28 mouse cellular contexts compared by ENCODE assay signal in genomic region chr17:45727983-45728723, GRCm38 (mm10). TPM values are rescaled to one million over a fixed set of nuclear protein-coding genes. Genes with fewer than 3 reads are reported as not detected.
A peak's percentile ranks its signal among the peaks of the same experiment; 100 is the strongest.
DNase-seq lines count a peak whose midpoint lies in the region; ATAC-seq and TF ChIP-seq lines count a peak whose summit lies in the region.
"Had no signal": no experiment of that assay in that cellular context is flagged by ENCODE, and none has a peak within 500 bp of the region (broad histone marks: within the 10 kb centered on the region; RNA-seq: fewer than 3 reads in every experiment).

No protein-coding gene starts in this region.

- no peak overlapping the region for H3K4me3 ChIP-seq in gastrocnemius, adult 2 months
- no peak overlapping the region for H3K4me3 ChIP-seq in hindbrain, embryonic 10.5 days
- no peak overlapping the region for H3K4me3 ChIP-seq in hindbrain, embryonic 12.5 days
- no peak overlapping the region for H3K4me3 ChIP-seq in embryonic facial prominence, embryonic 10.5 days
- no peak overlapping the region for H3K4me3 ChIP-seq in embryonic facial prominence, embryonic 13.5 days
- H3K4me3 ChIP-seq: forebrain, embryonic 12.5 days; hindbrain, embryonic 15.5 days; layer of hippocampus, adult 2 months; limb, embryonic 15.5 days had no signal

- no peak for TF ChIP-seq CTCF in gastrocnemius, adult 2 months (IDR thresholded peaks at IDR 0.05)

- 59% methylated on average over 8 of the region's 8 CpGs for WGBS in hindbrain, embryonic 10.5 days
- 56% methylated on average over 8 of the region's 8 CpGs for WGBS in hindbrain, embryonic 12.5 days
- 53% methylated on average over 8 of the region's 8 CpGs for WGBS in embryonic facial prominence, embryonic 10.5 days
- WGBS in embryonic facial prominence, embryonic 13.5 days: 47% methylated on average over 8 of the region's 8 CpGs

- no peaks in the 10 kb centered on the region for H3K36me3 ChIP-seq in hindbrain, embryonic 10.5 days
- H3K36me3 ChIP-seq in hindbrain, embryonic 12.5 days: no peaks in the 10 kb centered on the region
- H3K36me3 ChIP-seq in embryonic facial prominence, embryonic 10.5 days (replicated peaks): no peaks in the 10 kb centered on the region
- H3K36me3 ChIP-seq in embryonic facial prominence, embryonic 13.5 days: no peaks in the 10 kb centered on the region
- H3K36me3 ChIP-seq: forebrain, embryonic 12.5 days; hindbrain, embryonic 15.5 days; limb, embryonic 15.5 days had no signal

- intact Hi-C loops in gastrocnemius, adult 2 months (cut with DNase I): no loop called here

- H3K9ac ChIP-seq in hindbrain, embryonic 12.5 days: no peak overlapping the region
- H3K9ac ChIP-seq in embryonic facial prominence, embryonic 13.5 days: 0 out of 2 replicates have a peak overlapping the region, but pooled peaks have one; percentile 11
- H3K9ac ChIP-seq: forebrain, embryonic 12.5 days; hindbrain, embryonic 15.5 days; limb, embryonic 15.5 days had no signal

- peak; percentile 78 for DNase-seq in gastrocnemius, adult 2 months
- no peak for DNase-seq in gastrocnemius, postnatal 10 days
- no peak for DNase-seq in hindbrain, embryonic 10.5 days (ENCODE audit: low spot score)
- no peak for DNase-seq in embryonic facial prominence, embryonic 10.5 days (ENCODE audit: low spot score)
- DNase-seq in urinary bladder, postnatal 36 days (ENCODE audit: low spot score in 2 of 2): no peak
- DNase-seq: adrenal gland, adult 8-10 months; cerebellum, adult 2 months; cerebellum, postnatal 25 days; kidney, adult 9 months; kidney, postnatal 14 days; layer of hippocampus, postnatal 36 days; lung, postnatal 4 days had no signal

- peaks cover 64% of the 10 kb centered on the region for H3K4me1 ChIP-seq in hindbrain, embryonic 10.5 days (replicated peaks)
- peaks cover 10% of the 10 kb centered on the region for H3K4me1 ChIP-seq in hindbrain, embryonic 12.5 days
- H3K4me1 ChIP-seq in embryonic facial prominence, embryonic 10.5 days: peaks cover 80% of the 10 kb centered on the region
- H3K4me1 ChIP-seq in embryonic facial prominence, embryonic 13.5 days: peaks cover 13% of the 10 kb centered on the region

- no peaks in the 10 kb centered on the region for H3K9me3 ChIP-seq in hindbrain, embryonic 10.5 days
- no peaks in the 10 kb centered on the region for H3K9me3 ChIP-seq in hindbrain, embryonic 12.5 days (replicated peaks)
- H3K9me3 ChIP-seq in embryonic facial prominence, embryonic 10.5 days: no peaks in the 10 kb centered on the region
- no peaks in the 10 kb centered on the region for H3K9me3 ChIP-seq in embryonic facial prominence, embryonic 13.5 days
- H3K9me3 ChIP-seq: forebrain, embryonic 12.5 days; hindbrain, embryonic 15.5 days; limb, embryonic 15.5 days had no signal

- no peak for ATAC-seq in hindbrain, embryonic 12.5 days (ENCODE audit: low FRiP score)
- no peak for ATAC-seq in embryonic facial prominence, embryonic 13.5 days (ENCODE audit: insufficient number of reproducible peaks, insufficient read depth, low FRiP score, low TSS enrichment, low read depth)

- no peak overlapping the region for H3K4me2 ChIP-seq in hindbrain, embryonic 12.5 days (replicated peaks)
- no peak overlapping the region for H3K4me2 ChIP-seq in embryonic facial prominence, embryonic 13.5 days
- H3K4me2 ChIP-seq: forebrain, embryonic 12.5 days; hindbrain, embryonic 15.5 days; limb, embryonic 15.5 days had no signal

- H3K27ac ChIP-seq in gastrocnemius, adult 2 months: peak overlapping the region; percentile 90
- 0 out of 2 replicates have a peak overlapping the region, but pooled peaks have one; percentile 19 for H3K27ac ChIP-seq in hindbrain, embryonic 10.5 days
- H3K27ac ChIP-seq in hindbrain, embryonic 12.5 days: no peak overlapping the region
- H3K27ac ChIP-seq in embryonic facial prominence, embryonic 10.5 days (replicated peaks): peak overlapping the region; percentile 60; the same call in 1 of the 2 replicates
- H3K27ac ChIP-seq in embryonic facial prominence, embryonic 13.5 days: no peak overlapping the region
- H3K27ac ChIP-seq: forebrain, embryonic 12.5 days; hindbrain, embryonic 15.5 days; layer of hippocampus, adult 2 months; limb, embryonic 15.5 days had no signal

- H3K27me3 ChIP-seq in hindbrain, embryonic 10.5 days (ENCODE audit: insufficient read depth, poor library complexity, severe bottlenecking): peaks cover 28% of the 10 kb centered on the region
- peaks cover 15% of the 10 kb centered on the region for H3K27me3 ChIP-seq in hindbrain, embryonic 12.5 days
- H3K27me3 ChIP-seq in embryonic facial prominence, embryonic 10.5 days (replicated peaks; ENCODE audit: low read depth, poor library complexity, severe bottlenecking): peaks cover 21% of the 10 kb centered on the region
- peaks cover 9% of the 10 kb centered on the region for H3K27me3 ChIP-seq in embryonic facial prominence, embryonic 13.5 days
- H3K27me3 ChIP-seq: hindbrain, embryonic 15.5 days had no signal

RNA-seq across cellular contexts. Expression of gene 1600014C23Rik, which starts 5.5 kb away (rescaled TPM):
- total RNA-seq in gastrocnemius, adult 2 months (2021): under 1 TPM in 1 of 2 experiments, not detected in 1; 0.50 TPM
- total RNA-seq in gastrocnemius, postnatal 10 days (2021): not detected
- 0.58 and 0.67 TPM in 2 replicates for polyA plus RNA-seq in hindbrain, embryonic 10.5 days (2016; fragmentation: Nextera tagmentation; extraction: Ambion mirVana)
- not detected in 2 replicates for polyA plus RNA-seq in hindbrain, embryonic 12.5 days (2016; fragmentation: Nextera tagmentation; extraction: Ambion mirVana)
- not detected in 2 replicates for polyA plus RNA-seq in embryonic facial prominence, embryonic 10.5 days (2016; fragmentation: Nextera tagmentation; extraction: Ambion mirVana)
- polyA plus RNA-seq in embryonic facial prominence, embryonic 13.5 days (2015; fragmentation: Nextera tagmentation; extraction: Ambion mirVana): not detected in 2 replicates
- total RNA-seq: adrenal gland, adult 8-10 months; layer of hippocampus, adult 2 months; layer of hippocampus, postnatal 36 days; left cerebral cortex, postnatal 10 days; midbrain, postnatal 0 days; neutrophil, adult 5-6 weeks had no signal
- polyA plus RNA-seq: C2C12; embryonic facial prominence, embryonic 11.5 days; intestine, embryonic 14.5 days; limb, embryonic 15.5 days; liver, embryonic 16.5 days; lung, embryonic 16.5 days; small intestine, adult 2 months; thymus, postnatal 0 days had no signal

RNA-seq across cellular contexts. Expression of gene Tmem63b, which starts 41.4 kb away (rescaled TPM):
- total RNA-seq in gastrocnemius, adult 2 months (2021): 10 to 100 TPM; 66.5 to 81.6 TPM
- 10 to 100 TPM; 55.0 to 58.2 TPM for total RNA-seq in gastrocnemius, postnatal 10 days (2021)
- 60.5 and 83.5 TPM in 2 replicates for polyA plus RNA-seq in hindbrain, embryonic 10.5 days (2016; fragmentation: Nextera tagmentation; extraction: Ambion mirVana)
- polyA plus RNA-seq in hindbrain, embryonic 12.5 days (2016; fragmentation: Nextera tagmentation; extraction: Ambion mirVana): 102 TPM in 2 replicates
- polyA plus RNA-seq in embryonic facial prominence, embryonic 10.5 days (2016; fragmentation: Nextera tagmentation; extraction: Ambion mirVana): 41.6 and 51.6 TPM in 2 replicates
- 38.0 and 42.4 TPM in 2 replicates for polyA plus RNA-seq in embryonic facial prominence, embryonic 13.5 days (2015; fragmentation: Nextera tagmentation; extraction: Ambion mirVana)

RNA-seq across cellular contexts. Expression of gene Mrpl14, which starts 42.0 kb away (rescaled TPM):
- 100 to 1,000 TPM in 1 of 2 experiments, 10 to 100 TPM in 1; 99.5 to 139 TPM for total RNA-seq in gastrocnemius, adult 2 months (2021)
- total RNA-seq in gastrocnemius, postnatal 10 days (2021): 10 to 100 TPM; 82.3 to 83.5 TPM
- 146 and 150 TPM in 2 replicates for polyA plus RNA-seq in hindbrain, embryonic 10.5 days (2016; fragmentation: Nextera tagmentation; extraction: Ambion mirVana)
- 98.1 and 110 TPM in 2 replicates for polyA plus RNA-seq in hindbrain, embryonic 12.5 days (2016; fragmentation: Nextera tagmentation; extraction: Ambion mirVana)
- 156 and 170 TPM in 2 replicates for polyA plus RNA-seq in embryonic facial prominence, embryonic 10.5 days (2016; fragmentation: Nextera tagmentation; extraction: Ambion mirVana)
- polyA plus RNA-seq in embryonic facial prominence, embryonic 13.5 days (2015; fragmentation: Nextera tagmentation; extraction: Ambion mirVana): 146 and 152 TPM in 2 replicates

Comparison
In these comparisons a context has a peak if more than half of its experiments do, and no peak if none do; other contexts are left out.
1. H3K27ac ChIP-seq: peak in gastrocnemius, adult 2 months (single experiment), hindbrain, embryonic 10.5 days (single experiment) and embryonic facial prominence, embryonic 10.5 days (single experiment); none in hindbrain, embryonic 12.5 days (single experiment) and embryonic facial prominence, embryonic 13.5 days (single experiment).